Mouse (Mus musculus) CD8-positive naive resting alpha-beta T cell, adult 2 months (primary cell): ENCODE data around the gene E330034G19Rik.
A peak's percentile ranks its signal among the peaks of the same experiment; 100 is the strongest.
"Not testable (repeated sequence)": the region's sequence is repeated elsewhere in the genome, so short reads cannot be mapped to it uniquely, and the experiment has no call there.

Experiments
- DNase-seq, 2 experiments: peaks; one replicate each; pipeline ENCODE4 v3.0.0; 2022; ENCODE audit warnings: low read depth in 2 of 2, low spot score in 2 of 2

E330034G19Rik gene

DNA sequence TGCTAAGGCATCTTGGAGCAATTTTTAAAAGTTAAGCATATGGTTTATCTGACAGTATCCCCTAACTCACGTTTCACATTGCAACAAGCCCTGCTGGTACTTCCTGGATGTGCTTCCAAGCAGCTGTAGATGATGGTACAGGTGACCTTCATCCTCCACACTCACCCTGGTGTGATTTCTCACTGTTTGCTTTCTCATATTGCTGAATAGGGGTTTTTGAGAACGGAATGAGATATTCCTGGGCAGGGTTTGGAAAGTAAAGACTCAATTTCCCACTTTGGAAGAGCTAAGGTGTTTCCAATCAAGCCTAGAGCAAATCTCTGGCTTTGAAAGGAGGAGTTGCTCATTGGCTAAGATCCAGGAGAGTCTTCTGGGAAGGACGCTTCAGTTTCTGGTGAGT is at the start of gene E330034G19Rik:
Gene E330034G19Rik, plus strand, starts transcription at position 301 of the 400 bp plus-strand sequence.
- no peak for DNase-seq

DNA sequence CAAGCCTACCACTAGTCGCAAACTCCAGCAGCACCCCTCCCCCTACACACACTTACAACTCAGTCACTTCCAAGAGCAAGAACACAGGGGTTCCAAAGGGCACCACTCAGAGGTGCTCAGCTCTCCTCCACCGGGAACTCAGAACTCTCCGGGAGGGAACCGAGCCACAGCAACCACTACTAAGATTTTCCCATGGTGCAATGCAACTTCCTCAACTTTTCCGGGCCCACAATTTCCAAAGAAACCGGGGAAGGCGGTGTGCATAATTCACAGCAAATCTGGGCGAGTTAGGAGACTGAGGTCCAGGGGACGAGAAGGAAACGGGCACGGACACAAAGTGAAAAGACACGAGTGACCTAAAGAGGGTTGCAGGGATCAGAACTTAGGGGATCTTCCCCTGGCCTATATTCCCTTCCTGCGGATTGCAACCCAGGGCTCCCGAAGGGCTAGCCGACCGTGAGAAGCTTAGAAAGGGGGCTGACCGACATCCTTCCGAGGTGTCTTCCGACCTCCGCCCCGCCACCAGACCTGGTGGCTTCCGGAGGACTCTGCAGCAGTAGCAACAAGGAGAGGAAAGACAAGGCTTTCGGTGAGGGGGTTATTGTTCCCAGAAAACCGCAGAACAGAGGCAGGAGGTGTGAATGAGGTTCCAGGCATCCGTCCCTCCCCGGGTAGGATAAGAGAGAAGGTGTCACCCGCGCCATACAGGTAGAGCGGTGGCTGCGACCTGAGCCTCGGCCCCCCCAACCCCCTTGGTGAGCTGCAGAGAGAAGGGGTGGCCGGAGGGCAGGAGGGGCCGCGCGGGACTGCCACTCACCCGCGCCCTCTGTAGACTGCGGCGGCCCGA is 48.5 kb upstream of the E330034G19Rik start:
- no peak for DNase-seq

DNA sequence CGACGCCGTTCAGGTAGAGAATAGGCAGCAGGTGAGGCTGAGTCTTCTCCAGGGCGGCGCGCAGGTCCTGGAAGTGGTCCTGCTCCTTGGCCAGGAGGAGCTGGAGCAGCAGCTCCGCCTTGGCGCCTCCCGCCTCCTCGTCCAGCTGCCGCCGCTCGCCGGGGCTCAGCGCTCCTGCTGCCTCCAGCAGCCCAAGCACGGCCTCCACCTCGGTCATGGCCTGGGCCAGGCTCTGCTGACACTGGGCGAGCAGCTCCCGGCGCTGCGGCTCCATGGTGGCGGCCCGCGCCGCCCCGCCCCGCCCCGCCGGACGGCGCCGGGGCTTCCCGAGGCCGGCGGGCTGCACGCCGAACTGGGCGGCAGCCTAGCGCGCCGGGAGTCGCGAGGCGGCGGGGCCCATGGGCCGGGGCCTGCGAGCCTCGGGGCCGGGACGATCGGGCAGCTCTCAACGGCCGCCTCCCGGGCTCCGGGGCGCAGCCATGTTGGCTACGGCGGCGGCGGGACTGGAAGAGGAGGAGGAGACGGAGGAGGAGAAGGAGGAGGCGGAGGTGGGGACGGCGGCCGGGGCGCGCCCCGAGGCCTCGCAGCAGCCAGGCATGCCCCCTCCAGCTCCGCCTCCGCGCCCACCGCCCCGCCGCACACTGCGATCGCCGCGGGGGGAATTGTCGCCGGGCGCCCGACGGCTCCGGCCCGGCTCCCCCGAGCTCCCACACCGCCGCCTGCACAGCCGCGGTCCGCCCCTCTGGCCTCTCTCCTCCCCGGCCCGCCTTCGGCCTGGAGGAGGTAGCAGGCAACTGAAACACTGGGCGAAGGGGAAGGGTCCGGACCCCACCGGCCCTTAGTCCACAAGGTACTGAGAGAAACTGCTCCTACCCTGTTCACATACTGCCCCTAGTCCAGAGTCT is 47.6 kb upstream of the E330034G19Rik start, which contains the start of gene Dlg5:
Gene Dlg5, minus strand, starts transcription at position 744 of the 905 bp plus-strand sequence.
- DNase-seq, result no peak

DNA sequence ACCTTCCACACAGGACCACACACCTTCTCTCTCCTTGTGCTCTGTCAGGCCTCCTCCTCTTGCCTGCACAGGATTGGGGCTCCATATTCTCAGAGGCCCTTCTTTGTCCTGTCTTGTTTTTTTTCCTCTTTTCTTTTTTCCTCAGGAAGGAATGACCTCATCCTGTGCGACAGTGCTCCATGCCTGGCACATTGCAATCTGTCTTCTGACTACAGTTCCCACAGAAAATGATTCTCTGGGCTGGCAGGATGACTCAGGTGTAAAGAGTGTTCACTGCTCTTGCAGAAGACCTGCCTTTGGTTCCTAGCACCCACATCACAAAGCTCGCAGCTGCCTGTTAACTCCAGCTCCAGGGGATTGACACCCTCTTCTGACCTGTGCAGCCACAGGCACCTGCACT is 43.1 kb upstream of the E330034G19Rik start:
- DNase-seq, result no peak

DNA sequence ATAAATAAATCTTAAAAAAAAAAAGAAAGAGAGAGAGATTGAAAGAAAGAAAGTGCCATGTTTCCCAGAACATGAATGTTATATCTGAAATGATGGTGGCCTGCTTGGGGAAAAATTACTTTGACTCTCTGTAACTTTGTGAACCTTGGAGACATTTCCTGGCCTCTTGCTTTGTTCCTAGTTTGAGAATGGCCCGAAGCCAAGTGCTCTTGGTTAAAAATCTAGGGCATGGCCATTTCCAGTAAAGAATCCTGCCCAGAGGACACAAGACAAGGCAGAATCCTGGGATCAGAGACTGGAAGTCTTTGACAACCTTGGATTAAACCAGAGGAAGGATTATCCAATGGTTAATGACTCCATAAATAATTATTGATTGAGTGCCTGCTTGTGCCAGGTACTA is 41.7 kb upstream of the E330034G19Rik start:
- DNase-seq, result no peak

DNA sequence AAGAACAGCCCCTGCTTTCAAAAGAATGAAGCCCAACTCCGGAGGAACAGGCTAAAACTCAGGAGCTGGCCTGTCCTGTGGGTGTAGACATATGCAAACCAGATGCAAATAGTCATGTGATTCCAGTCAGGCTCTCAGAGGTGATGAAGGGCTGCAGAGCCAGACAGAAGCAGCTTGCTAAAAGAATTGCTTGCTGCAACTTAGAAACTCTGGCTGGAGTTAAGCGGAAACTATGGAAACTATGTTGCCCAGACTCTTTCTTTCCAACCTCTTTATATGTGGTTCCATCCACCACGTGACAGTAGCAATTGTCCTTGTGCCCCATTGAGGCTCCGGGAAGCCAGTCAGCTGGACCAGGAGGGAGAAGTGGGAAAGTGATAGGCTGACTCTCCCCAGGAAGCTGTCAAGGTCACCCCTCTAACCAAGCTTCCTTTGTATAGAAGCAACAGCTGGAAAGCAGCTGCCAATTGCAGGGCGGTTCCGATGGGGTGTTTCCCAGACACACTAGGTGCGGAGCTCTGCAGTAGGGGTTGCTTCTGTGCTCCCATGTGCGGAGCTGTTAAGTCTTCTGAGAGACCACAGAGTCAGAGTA is 39.3 kb upstream of the E330034G19Rik start:
- no peak for DNase-seq

DNA sequence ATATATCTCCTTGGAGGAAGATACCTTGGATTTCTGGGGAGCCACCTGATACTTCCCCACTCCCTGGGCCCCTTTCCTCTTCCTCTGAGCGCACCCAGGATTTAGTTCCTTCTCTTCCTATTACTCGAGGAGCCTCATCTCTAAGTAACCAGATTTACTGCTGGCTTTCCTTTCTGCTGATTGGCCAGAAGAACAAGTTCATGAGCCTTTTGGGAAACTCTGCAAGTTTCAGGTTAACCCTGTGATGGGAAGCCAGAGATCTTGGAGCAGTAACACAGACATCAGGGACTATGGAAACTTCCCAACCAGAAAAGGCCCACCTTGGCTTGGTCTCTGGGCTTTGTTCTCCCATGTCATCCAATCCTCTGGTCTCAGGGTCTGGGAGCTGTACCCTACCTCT is 37.1 kb upstream of the E330034G19Rik start:
- DNase-seq, result no peak

DNA sequence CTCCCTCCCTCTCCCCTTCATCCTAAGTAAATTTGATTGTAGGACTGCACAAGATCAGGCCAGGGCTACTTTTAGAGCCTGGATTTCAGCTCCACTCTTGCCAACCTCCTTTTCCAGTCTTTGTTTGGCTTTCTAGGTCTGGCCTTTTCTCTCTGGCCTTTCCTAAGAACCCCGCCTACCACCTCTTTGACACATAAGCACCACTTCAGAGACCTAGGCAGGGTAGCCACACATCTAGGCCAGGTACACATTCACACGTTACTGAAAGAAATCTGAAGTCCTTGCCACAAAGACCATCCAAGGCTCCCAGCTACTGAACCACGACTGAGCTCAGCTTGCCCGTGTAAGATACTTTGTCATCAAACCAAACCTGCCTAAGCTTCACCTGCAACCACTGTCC is 32.6 kb upstream of the E330034G19Rik start:
- no peak for DNase-seq

DNA sequence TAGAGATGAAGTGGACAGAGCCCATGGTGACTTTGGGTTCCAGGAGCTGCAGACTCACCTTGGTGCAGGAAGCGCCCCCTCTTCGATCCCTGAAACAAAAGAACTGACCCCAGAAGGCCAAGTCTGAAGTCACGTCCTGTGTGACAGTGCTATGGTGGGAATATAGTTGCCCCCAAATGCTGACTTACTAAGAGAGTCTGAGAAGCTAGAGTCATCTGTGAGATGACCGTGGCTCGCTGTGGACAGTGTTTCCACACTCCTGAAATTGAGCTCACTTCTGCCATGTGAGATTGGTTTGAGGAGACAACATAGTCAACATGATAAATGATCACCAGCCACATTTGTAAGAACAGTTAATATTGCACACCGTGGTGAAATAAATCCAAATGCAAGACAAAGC is 30.6 kb upstream of the E330034G19Rik start:
- no peak for DNase-seq

DNA sequence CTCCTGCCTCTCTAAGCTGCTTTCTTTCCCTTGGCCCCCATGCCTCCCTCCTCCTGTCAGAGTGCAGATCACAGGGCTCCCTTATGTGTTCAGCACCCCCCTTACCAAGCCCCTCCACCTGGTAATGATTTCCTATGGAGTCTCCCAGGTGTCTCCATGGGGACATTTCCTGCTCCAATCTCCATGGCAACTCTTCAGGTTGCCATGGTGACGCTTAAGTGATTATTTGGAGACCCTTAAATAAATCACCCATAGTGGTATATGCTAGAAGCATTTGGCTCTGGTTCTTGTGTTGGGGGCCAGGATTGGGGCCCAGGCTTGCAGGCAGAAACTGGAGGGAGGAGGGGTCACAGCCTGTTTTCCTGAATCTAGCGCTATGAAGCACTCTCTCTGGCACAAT is 30.1 kb upstream of the E330034G19Rik start:
- DNase-seq, result no peak

DNA sequence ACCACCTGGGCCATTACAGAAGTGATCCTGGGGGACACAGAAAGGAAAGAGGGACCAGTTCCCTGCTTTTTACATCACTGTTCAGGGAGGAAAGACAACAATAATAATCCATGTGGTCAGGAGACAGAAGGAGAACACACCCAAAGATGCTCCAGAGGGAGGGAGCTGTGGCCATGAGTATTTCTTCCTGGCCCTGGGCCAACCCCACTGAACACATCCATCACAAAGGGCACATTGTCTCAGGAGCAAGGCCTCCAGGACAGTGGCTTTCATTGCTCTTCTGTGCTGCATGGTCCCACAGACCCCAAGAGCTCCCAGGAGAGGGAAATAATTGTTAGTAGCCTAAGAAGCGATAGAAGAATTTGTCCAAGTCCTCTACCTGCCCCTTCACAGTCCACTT is 23.4 kb upstream of the E330034G19Rik start:
- no peak for DNase-seq

DNA sequence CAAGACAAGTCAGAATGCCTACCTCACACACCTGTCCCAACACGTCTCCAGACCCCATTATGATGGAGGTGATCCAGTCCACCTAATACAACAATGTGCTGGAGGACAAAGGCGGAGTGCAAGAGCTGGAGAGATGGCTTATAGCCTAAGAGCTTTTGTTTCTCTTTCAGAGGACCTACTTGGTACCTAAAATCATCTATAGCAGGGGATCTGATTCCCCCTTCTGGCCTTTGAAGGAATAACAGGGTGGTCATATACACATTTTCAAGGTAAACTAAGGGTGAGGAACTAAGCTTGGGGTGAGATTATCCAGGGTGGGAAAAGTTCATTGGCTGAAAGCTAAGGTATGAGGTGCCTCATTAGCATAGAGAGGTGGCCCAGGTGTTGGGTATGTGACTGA is 19.4 kb upstream of the E330034G19Rik start:
- no peak for DNase-seq

DNA sequence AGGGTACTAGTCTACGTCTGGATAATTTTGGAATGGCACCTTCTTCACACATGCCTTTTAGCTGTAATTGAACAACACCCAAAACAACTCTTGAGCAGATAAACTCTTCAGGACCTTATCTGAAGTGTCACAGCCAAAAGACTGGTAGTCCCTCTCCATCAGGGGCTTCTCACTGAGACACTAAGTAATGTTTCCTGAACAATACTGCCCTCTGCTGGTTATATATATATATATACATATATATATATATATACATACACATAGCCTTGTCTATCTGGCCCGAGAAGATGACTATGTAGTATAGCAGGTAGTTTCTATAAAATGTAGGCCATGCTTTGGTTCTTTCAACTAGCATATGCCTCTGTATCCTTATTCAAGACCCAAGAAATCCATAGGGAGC is 17.5 kb upstream of the E330034G19Rik start:
- DNase-seq, result no peak

DNA sequence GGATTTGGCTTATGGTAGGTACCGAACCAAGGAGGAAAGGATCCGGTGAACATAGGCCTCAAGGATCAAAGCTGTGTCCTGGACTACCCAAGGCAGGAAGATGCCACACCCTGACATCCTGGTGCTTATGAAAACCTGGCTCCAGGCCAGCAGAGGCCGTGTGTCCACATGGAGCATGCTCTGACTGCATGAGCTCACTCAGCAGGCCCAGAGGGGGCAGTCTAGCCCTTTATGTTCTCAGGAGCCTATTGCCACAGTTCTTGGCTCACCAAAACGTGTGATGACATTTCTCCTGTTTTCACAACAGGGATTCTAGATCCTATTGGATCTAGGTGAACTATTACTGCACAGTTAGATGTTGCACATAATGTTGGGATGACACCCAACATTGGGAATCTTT is 11.7 kb upstream of the E330034G19Rik start:
- no peak for DNase-seq

DNA sequence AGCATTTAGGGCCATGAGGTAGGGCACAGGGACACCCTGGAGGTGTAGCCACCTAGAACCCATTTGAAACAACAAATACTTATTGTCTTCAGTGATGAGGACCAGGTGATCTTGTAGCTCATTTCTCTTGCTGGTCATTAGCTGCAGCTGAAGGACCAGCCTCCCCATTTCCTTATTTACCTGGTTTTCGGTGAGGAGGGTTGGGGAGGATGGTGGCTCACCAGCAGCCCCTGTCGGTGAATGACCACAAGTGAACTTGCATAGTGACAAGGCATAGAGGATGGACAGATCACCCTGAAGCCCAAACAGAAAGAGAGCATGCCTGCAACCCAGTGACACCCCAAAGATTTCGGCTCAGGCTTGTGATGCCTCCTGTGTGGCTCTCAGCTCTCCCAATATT is 10.7 kb upstream of the E330034G19Rik start:
- no peak for DNase-seq

DNA sequence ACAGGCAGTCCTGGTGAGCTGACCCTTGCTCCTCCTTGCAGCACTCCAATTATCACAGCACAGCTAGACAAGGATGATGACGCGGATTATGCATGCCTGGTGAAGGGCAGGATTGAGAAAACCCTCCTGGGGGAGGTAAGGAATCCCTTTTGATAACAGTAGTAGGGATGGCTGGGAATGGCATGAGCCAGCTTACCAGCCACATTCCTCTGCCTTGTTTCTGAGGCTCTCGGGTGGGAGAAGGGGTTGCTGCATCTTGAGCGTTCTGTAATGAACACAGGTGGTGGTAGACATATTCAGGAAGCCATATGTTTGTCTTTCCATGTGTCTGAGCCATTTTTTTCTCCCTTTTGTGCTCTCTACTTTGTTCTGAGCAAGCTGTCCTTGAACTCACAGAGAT is 6.9 kb upstream of the E330034G19Rik start:
- no peak for DNase-seq

DNA sequence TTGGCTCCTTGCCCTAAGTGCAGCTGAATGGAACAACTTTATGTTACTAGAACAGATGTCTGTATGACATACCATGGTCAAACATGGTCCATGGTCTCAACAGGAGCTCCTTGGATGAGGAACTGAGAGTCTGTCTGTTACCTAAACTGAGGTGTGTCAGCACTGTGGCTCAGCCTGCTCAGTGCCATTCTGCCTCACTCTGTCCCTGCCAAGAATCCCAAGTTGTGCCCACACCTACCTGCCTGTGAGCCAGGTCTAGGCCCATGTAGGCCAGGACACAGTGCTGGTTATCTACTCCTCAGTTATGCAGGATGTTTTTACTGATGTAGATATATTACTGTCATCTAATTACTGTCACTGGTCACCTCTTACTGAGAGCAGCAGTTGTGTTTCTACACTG is 2.3 kb upstream of the E330034G19Rik start:
- DNase-seq, result no peak

DNA sequence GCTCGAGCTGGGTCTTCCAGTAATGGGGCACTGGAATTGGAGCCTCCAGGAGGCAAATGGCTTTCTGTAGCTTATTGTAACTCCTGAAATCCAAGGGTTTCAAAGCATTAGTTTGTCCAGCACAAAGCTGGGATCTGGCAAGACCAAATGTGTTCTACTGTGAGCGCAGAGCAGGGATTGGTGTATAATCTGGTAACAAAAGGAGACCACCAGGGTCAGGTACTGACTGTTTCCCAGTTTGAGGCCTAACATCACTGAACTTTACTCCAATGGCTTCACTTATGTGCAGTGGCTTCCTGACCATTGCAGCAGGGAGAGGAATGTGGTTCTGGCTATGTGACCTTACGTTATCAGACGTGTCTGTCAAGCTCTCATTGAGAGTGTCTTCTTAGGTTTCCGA is 617 bp downstream of the E330034G19Rik start:
- DNase-seq, result no peak

DNA sequence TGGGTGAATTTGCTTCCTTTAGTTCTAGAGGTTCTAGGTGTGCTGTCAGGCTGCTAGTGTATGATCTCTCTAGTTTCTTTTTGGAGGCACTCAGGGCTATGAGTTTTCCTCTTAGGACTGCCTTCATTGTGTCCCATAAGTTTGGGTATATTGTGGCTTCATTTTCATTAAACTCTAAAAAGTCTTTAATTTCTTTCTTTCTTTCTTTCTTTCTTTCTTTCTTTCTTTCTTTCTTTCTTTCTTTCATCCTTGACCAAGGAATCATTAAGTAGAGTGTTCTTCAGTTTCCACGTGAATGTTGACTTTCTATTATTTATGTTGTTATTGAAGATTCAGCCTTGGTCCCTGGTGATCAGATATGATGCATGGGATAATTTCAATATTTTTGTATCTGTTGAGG is 9.1 kb downstream of the E330034G19Rik start:
- DNase-seq, result not testable (repeated sequence)

DNA sequence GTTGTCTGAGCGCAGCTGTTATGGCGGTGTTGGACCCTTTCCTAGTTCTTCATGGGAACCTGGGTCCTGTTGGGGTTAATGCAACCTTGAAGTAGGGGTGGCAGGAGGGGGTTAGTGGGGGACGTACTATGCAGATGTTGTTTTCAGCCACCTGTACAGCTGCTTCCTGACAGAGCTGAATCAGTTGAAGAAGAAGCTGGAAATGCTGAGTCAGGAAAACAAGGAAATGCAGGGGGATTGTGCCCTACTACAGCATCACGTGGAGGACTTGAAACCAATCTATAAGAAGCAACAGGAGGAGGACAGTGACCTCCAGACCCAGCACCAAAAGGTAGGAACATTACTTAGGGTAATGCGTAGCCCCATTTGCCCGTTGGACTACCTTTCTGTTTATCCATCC is 13.7 kb downstream of the E330034G19Rik start:
- no peak for DNase-seq

DNA sequence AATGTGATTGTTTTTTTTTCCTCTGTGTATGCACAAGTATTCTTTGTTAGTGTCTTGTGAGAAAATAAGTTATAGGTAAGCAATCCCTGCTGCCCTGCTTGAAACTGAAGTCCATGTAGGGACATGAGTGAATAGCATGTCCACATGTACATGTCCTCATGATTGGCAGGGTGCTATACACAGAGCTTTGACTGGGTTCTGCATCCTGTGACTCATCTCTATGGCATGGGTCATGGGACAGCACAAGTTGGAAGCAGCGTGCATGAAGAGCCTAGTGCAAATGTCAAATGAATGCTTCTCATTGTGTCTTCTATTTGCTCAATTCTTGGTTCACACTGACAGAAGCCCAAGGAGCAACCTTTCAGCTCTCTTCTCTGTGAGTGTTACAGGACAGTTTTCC is 14.1 kb downstream of the E330034G19Rik start:
- DNase-seq, result no peak

DNA sequence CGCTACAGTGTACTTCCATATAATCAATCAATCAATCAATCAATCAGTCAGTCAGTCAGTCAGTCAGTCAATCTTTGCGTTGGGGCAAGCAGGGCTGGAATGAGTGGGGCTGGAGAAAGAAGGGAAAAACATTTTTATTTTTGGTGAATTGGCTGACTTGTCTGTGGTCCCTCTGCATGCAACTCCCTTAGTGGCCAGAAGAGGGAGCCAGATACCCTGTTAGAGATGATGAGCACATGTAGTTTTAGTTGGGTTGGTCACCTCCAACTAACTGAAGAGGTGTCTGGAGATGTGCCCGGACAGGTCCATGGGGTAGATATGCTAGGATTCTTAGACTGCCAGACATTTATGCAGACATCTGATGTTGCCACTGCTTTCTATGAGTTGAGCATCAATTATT is 18.1 kb downstream of the E330034G19Rik start:
- DNase-seq, result peak in 1 of 2 experiments; percentile 8
